Mouse (Mus musculus): ENCODE data around the gene Thsd7b.

DNA sequence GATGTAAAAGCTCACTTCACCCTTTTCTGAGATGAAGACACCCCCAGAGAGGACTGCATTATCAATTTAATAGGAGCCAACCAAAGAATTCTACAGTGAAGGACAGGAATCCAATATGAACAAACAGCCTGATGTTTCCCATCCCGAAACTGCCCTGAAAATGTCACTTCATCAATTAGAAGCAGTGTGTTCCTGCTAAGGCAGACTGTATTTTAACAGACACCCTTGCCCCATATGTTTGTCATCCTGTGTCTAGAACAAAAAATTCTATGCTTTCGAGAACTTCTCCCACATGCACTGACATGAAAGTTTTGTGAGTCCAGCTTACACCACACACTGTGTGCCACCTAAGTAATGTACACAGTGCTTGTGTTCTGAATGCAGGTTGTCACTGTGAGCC lies 812.8 kb downstream of the Thsd7b start:
- TF ChIP-seq GATA1 (IDR thresholded peaks at IDR 0.05; ENCODE audit: borderline replicate concordance, low read length): no peak
- no peak for TF ChIP-seq FLI1 (IDR thresholded peaks at IDR 0.05; ENCODE audit: low read length)
